Mouse (Mus musculus) lung, postnatal 0 days (tissue): ENCODE data around the gene Fmo2. TPM values are rescaled to one million over a fixed set of nuclear protein-coding genes. Genes with fewer than 3 reads are reported as not detected.

Source experiments
- ATAC-seq: fragments of 200-750 bp; cut with Nextera tagmentation; 2 replicates; pipeline ENCODE4 v1.8.0; 2017; ENCODE audit warnings: moderate library complexity
- DNase-seq: peaks from one replicate; pipeline ENCODE4 v3.0.0-alpha.2; 2016; ENCODE audit warnings: low spot score
- H3K27ac ChIP-seq: fragments of 300-500 bp; sonication (generic); 2 replicates; pipeline ENCODE4 v1.5.1; 2014; ENCODE audit warnings: antibody characterized with exemption, mild to moderate bottlenecking, low read length, mixed read lengths
- H3K27me3 ChIP-seq: fragments of 300-500 bp; sonication (generic); replicated peaks from 2 replicates; pipeline ENCODE4 v1.6.1; 2014; ENCODE audit warnings: low read length, mixed read lengths; ENCODE audit not compliant: insufficient read depth
- H3K36me3 ChIP-seq: fragments of 300-500 bp; sonication (generic); 2 replicates; pipeline ENCODE4 v1.6.1; 2014; ENCODE audit warnings: low read length, mixed read lengths; ENCODE audit not compliant: insufficient read depth
- H3K4me1 ChIP-seq: fragments of 300-500 bp; sonication (generic); 2 replicates; pipeline ENCODE4 v1.6.1; 2014; ENCODE audit warnings: antibody characterized with exemption, low read depth, low read length, mixed read lengths; ENCODE audit not compliant: insufficient read depth
- H3K4me2 ChIP-seq: fragments of 300-500 bp; sonication (generic); replicated peaks from 2 replicates; pipeline ENCODE4 v1.6.1; 2014; ENCODE audit warnings: low read depth, mild to moderate bottlenecking, low read length, moderate library complexity, mixed read lengths
- H3K4me3 ChIP-seq: fragments of 300-500 bp; sonication (generic); 2 replicates; pipeline ENCODE4 v1.5.1; 2014; ENCODE audit warnings: low read depth, low read length
- H3K9ac ChIP-seq: fragments of 300-500 bp; sonication (generic); replicated peaks from 2 replicates; pipeline ENCODE4 v1.6.1; 2014; ENCODE audit warnings: low read depth, mild to moderate bottlenecking
- H3K9me3 ChIP-seq: fragments of 300-500 bp; sonication (generic); 2 replicates; pipeline ENCODE4 v1.6.1; 2016; ENCODE audit warnings: low read length, mixed read lengths
- CTCF ChIP-seq: IDR thresholded peaks from 2 replicates; pipeline ENCODE4 v1.5.1; 2016; ENCODE audit warnings: antibody characterized with exemption, mild to moderate bottlenecking
- EP300 ChIP-seq: IDR thresholded peaks from 2 replicates; pipeline ENCODE4 v1.6.1; 2016; ENCODE audit warnings: antibody characterized with exemption, mild to moderate bottlenecking, control low read depth
- WGBS: fragments of 180-500 bp; shearing (Covaris S2); extraction: QIAGEN DNeasy Blood & Tissue Kit; methylation state at CpG from one replicate; pipeline ENCODE4 v1.1.7; 2014; 5-methylcytosine and 5-hydroxymethylcytosine counted together
- polyA plus RNA-seq: library from polyadenylated mRNA; unstranded; fragments of >200 nt; fragmentation: Nextera tagmentation; extraction: Ambion mirVana; gene quantifications from 2 replicates; pipeline ENCODE4 v1.2.1, GENCODE M21; 2015

Fmo2 gene
- polyA plus RNA-seq, 1 experiment from 2014 or later = 286 TPM

DNA sequence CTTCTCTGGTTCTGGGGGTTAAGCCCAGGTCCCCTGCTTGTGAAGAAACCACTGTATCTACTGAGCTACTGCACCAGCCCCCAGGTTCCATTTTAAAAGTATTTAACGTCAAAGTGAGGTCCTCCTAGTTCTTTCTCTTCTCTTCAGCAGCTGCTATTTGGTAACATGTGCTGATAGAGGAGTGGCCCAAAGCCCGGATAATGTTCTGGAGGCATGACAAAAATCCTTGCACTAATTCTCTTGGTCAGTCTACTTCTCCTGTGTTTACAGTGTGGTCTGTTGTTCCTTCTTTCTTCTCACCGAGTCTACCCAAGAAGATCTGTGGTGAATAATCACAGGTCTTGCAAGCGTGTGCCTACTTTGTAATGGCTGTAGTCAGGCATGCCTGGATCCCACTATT, 15.8 kb downstream of the Fmo2 start:
- H3K4me1 ChIP-seq = 0 out of 2 replicates have a peak, but pooled peaks cover 3% of the 10 kb centered on the region
- DNase-seq = no peak
- 46% methylated on average over 4 of the region's 4 CpGs for WGBS
- no peak overlapping the region for H3K9ac ChIP-seq
- TF ChIP-seq CTCF = no peak
- TF ChIP-seq EP300 = no peak
- no peak overlapping the region for H3K27ac ChIP-seq
- H3K9me3 ChIP-seq = no peaks in the 10 kb centered on the region
- no peak for ATAC-seq
- H3K4me2 ChIP-seq = no peak overlapping the region
- H3K4me3 ChIP-seq = no peak overlapping the region
- no peaks in the 10 kb centered on the region; the same call in 1 of the 2 replicates for H3K36me3 ChIP-seq
- no peaks in the 10 kb centered on the region for H3K27me3 ChIP-seq

GRCm38 (mm10) chr1:162879595-162880369, 18.7 kb downstream of the Fmo2 start:
- Histone ChIP-seq H3K36me3 (no peaks in the 10 kb centered on the region; the same call in 1 of the 2 replicates), H3K9ac (no peak overlapping the region), H3K4me1 (no peaks in the 10 kb centered on the region), H3K27ac (0 out of 2 replicates have a peak overlapping the region, but pooled peaks have one; percentile 32), H3K27me3 (no peaks in the 10 kb centered on the region), H3K4me2 (no peak overlapping the region), H3K4me3 (no peak overlapping the region), H3K9me3 (no peaks in the 10 kb centered on the region)
- peak; percentile 55 for DNase-seq
- 52% methylated on average over 11 of the region's 11 CpGs for WGBS
- ATAC-seq = peak; percentile 61
- TF ChIP-seq EP300 = peak; percentile 91
- peak; percentile 80 for TF ChIP-seq CTCF

GRCm38 (mm10) chr1:162875091-162875490, 23.4 kb downstream of the Fmo2 start:
- ATAC-seq (peak; percentile 47), DNase-seq (peak; percentile 64)
- peaks cover 8% of the 10 kb centered on the region for H3K4me1 ChIP-seq
- H3K27me3 ChIP-seq = no peaks in the 10 kb centered on the region
- no peak overlapping the region for H3K27ac ChIP-seq
- no peak overlapping the region for H3K4me2 ChIP-seq
- WGBS = 23% methylated on average over 3 of the region's 3 CpGs
- H3K9me3 ChIP-seq = no peaks in the 10 kb centered on the region
- H3K36me3 ChIP-seq = no peaks in the 10 kb centered on the region
- H3K4me3 ChIP-seq = no peak overlapping the region
- TF ChIP-seq EP300 (peak; percentile 95), CTCF (no peak)
- no peak overlapping the region for H3K9ac ChIP-seq

DNA sequence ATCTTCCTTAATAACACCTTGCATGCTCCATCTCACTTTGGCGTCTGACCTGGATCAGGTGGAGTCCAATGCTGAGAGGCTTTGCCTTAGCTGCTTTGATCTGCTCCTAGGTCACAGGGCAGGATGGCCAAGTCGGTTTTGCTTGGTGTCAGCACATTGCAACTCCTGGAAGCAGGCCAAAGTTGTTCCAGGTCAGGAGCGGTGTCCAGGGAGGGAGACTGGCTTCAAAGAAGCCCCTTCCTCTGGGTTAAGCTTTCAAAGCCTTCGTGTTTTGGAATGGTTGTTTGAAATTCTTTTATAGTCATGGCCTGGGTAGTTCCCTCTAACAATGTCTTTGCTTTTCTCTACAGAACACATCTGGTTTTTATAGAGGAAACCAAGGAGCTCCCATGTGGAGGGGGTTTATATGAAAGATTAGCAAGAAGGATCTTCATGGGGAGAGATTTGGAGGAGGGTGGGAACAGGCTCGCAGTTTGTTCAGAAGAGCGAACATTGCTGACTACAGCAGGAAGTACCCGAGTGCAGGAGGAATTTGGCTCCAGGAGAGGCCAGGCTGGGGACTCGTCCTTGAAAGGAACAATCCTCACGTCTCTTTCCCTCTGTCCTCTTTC, 26.7 kb downstream of the Fmo2 start:
- Histone ChIP-seq H3K9ac (no peak overlapping the region), H3K27ac (no peak overlapping the region), H3K36me3 (no peaks in the 10 kb centered on the region), H3K9me3 (no peaks in the 10 kb centered on the region), H3K4me3 (no peak overlapping the region), H3K27me3 (no peaks in the 10 kb centered on the region), H3K4me2 (no peak overlapping the region), H3K4me1 (peaks cover 8% of the 10 kb centered on the region)
- DNase-seq (peak; percentile 69), ATAC-seq (peak; percentile 46)
- WGBS = 20% methylated on average over 9 of the region's 9 CpGs
- TF ChIP-seq CTCF (no peak), EP300 (no peak)

DNA sequence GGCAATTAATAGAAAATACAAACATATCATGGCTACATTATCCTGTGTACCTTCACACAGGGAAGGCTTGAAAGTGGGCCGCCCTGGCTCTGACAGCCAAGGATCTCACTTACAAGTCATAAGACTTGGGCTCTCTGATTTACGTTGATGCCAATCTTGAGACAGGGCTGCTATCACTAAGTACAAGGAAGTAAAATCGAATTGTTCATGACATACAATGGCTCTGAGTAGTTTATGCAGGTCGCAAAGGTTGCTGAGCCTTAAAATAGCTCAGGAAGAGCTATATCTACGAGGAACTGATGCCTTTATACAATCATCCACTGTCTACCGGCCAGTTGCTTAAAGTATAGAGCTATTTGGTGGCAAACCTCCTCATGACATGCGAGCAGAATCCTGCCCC, 27.5 kb downstream of the Fmo2 start:
- no peak overlapping the region for H3K4me2 ChIP-seq
- no peak for TF ChIP-seq CTCF
- TF ChIP-seq EP300 = no peak
- H3K27ac ChIP-seq = no peak overlapping the region
- peaks cover 8% of the 10 kb centered on the region for H3K4me1 ChIP-seq
- no peak for ATAC-seq
- no peaks in the 10 kb centered on the region for H3K9me3 ChIP-seq
- H3K36me3 ChIP-seq = no peaks in the 10 kb centered on the region
- H3K9ac ChIP-seq = no peak overlapping the region
- WGBS = 73% methylated on average over 7 of the region's 7 CpGs
- DNase-seq = no peak
- no peak overlapping the region for H3K4me3 ChIP-seq
- H3K27me3 ChIP-seq = no peaks in the 10 kb centered on the region

- ATAC-seq (no peak), DNase-seq (no peak)
- TF ChIP-seq CTCF (no peak), EP300 (no peak)
- no peak overlapping the region for H3K9ac ChIP-seq
- 44% methylated on average over 4 of the region's 4 CpGs for WGBS
- H3K4me1 ChIP-seq = peaks cover 9% of the 10 kb centered on the region
- no peak overlapping the region for H3K4me2 ChIP-seq
- H3K27ac ChIP-seq = no peak overlapping the region
- H3K9me3 ChIP-seq = no peaks in the 10 kb centered on the region
- no peaks in the 10 kb centered on the region for H3K27me3 ChIP-seq
- no peaks in the 10 kb centered on the region for H3K36me3 ChIP-seq
- H3K4me3 ChIP-seq = no peak overlapping the region
Observed at GRCm38 (mm10) chr1:162867396-162867795, 31.1 kb downstream of the Fmo2 start.
